Mouse (Mus musculus) heart, adult 2 months (tissue): Measurements from ENCODE around the gene Zfp367.

Experiments used
- CTCF ChIP-seq: fragments of 200-600 bp; IDR thresholded peaks from 2 replicates; pipeline ENCODE4 v1.8.1; 2022; ENCODE audit warnings: antibody characterized with exemption, mild to moderate bottlenecking, moderate library complexity
- POLR2A ChIP-seq: fragments of 200-500 bp; IDR thresholded peaks from 2 replicates; pipeline ENCODE4 v1.6.1; 2011; ENCODE audit warnings: mild to moderate bottlenecking, low read depth, low read length, control low read depth; ENCODE audit not compliant: insufficient read depth

- TF ChIP-seq CTCF (no peak), POLR2A (no peak)
These were observed 44.6 kb downstream of the Zfp367 start for GRCm38 (mm10) chr13:64108381-64108850.
